Mouse (Mus musculus): Measurements from ENCODE around the gene Dync1li1. TPM values are rescaled to one million over a fixed set of nuclear protein-coding genes. Genes with fewer than 3 reads are reported as not detected.

Dync1li1 gene
- total and polyA plus RNA-seq, 3 experiments = 35.2 to 40.0 TPM; not detected in 1

GRCm38 (mm10) chr9:114751582-114751981 lies 63.0 kb downstream of the Dync1li1 start:
- TF ChIP-seq USF1 (IDR thresholded peaks at IDR 0.05; ENCODE audit: low read depth, low read length) (no peak), RCOR1 (IDR thresholded peaks at IDR 0.05; ENCODE audit: low read depth, low read length) (no peak), EP300 (IDR thresholded peaks at IDR 0.05; ENCODE audit: low read depth in 1 of 2, low read length in 2 of 2) (no peak), MXI1 (IDR thresholded peaks at IDR 0.05; ENCODE audit: low read depth, low read length) (no peak), NRF1 (IDR thresholded peaks at IDR 0.05; ENCODE audit: insufficient read depth, low read depth, low read length, poor library complexity, severe bottlenecking) (no peak), RAD21 (IDR thresholded peaks at IDR 0.05; ENCODE audit: low read depth, low read length) (peak; percentile 29), SIN3A (IDR thresholded peaks at IDR 0.05; ENCODE audit: low read length) (no peak), GABPA (IDR thresholded peaks at IDR 0.05; ENCODE audit: low read depth, low read length) (no peak), POLR2AphosphoS5 (IDR thresholded peaks at IDR 0.05; ENCODE audit: borderline replicate concordance, low read depth, low read length) (no peak), NELFE (IDR thresholded peaks at IDR 0.05; ENCODE audit: low read depth, low read length) (no peak), ZC3H11A (IDR thresholded peaks at IDR 0.05; ENCODE audit: low read depth, low read length) (peak; percentile 27; the same call in 1 of the 2 replicates), GATA1 (IDR thresholded peaks at IDR 0.05; ENCODE audit: low read depth, low read length) (no peak), ZKSCAN1 (IDR thresholded peaks at IDR 0.05; ENCODE audit: low read depth, low read length) (no peak), ZMIZ1 (IDR thresholded peaks at IDR 0.05; ENCODE audit: low read depth, low read length) (no peak), UBTF (IDR thresholded peaks at IDR 0.05; ENCODE audit: borderline replicate concordance, insufficient read depth, low read depth, low read length) (no peak), KAT2A (conservative IDR thresholded peaks at IDR 0.05; ENCODE audit: low read depth, low read length) (no peak), POLR2A (IDR thresholded peaks at IDR 0.05; ENCODE audit: control insufficient read depth in 1 of 2, insufficient read depth in 1 of 2, low read depth in 1 of 2, low read length in 2 of 2, poor library complexity in 1 of 2) (no peak), MAZ (IDR thresholded peaks at IDR 0.05; ENCODE audit: low read depth, low read length) (no peak), TCF12 (IDR thresholded peaks at IDR 0.05; ENCODE audit: low read depth, low read length) (no peak), USF2 (IDR thresholded peaks at IDR 0.05; ENCODE audit: borderline replicate concordance in 1 of 2, insufficient read depth in 1 of 2, low read depth in 1 of 2, low read length in 2 of 2) (no peak), ZNF384 (IDR thresholded peaks at IDR 0.05; ENCODE audit: low read depth, low read length) (no peak), MYB (IDR thresholded peaks at IDR 0.05; ENCODE audit: low read depth, low read length) (no peak), TAL1 (IDR thresholded peaks at IDR 0.05; ENCODE audit: low read length) (no peak), MAX (IDR thresholded peaks at IDR 0.05; ENCODE audit: low read length) (no peak), CTCF (IDR thresholded peaks at IDR 0.05 in 2 of 3, conservative IDR thresholded peaks at IDR 0.05 in 1 of 3; ENCODE audit: control insufficient read depth in 1 of 3, insufficient read depth in 1 of 3, low read depth in 2 of 3, low read length in 3 of 3, poor library complexity in 1 of 3, severe bottlenecking in 1 of 3) (peak in 2 of 3 experiments; percentile 41 to 56; a peak in 3 of 6 replicates), CHD2 (IDR thresholded peaks at IDR 0.05; ENCODE audit: low read length) (no peak), SMC3 (IDR thresholded peaks at IDR 0.05; ENCODE audit: low read depth, low read length) (peak; percentile 50), CHD1 (IDR thresholded peaks at IDR 0.05; ENCODE audit: low read depth, low read length) (no peak)
- H3K27ac ChIP-seq (ENCODE audit: control insufficient read depth, low read depth, low read length) = no peak overlapping the region
- H3K4me1 ChIP-seq (ENCODE audit: control insufficient read depth in 1 of 2, insufficient read depth in 2 of 2, low read length in 2 of 2) = no peaks in the 10 kb centered on the region; a peak in 1 of 4 replicates
- H3K79me2 ChIP-seq (ENCODE audit: control insufficient read depth, insufficient read depth, low read length, poor library complexity) = no peaks in the 10 kb centered on the region
- H3K9me3 ChIP-seq (replicated peaks; ENCODE audit: insufficient read depth, low read length) = no peaks in the 10 kb centered on the region
- DNase-seq (ENCODE audit: low read depth, low spot score) = no peak
- no peak overlapping the region for H3K9ac ChIP-seq (ENCODE audit: control insufficient read depth, low read depth, low read length, poor library complexity, severe bottlenecking)
- no peaks in the 10 kb centered on the region for H3K27me3 ChIP-seq (ENCODE audit: control insufficient read depth in 1 of 2, insufficient read depth in 2 of 2, low read length in 2 of 2)
- no peak overlapping the region for H3K4me3 ChIP-seq (ENCODE audit: control insufficient read depth in 1 of 2, insufficient read depth in 1 of 2, low read depth in 2 of 2, low read length in 2 of 2)
- H3K36me3 ChIP-seq (ENCODE audit: control insufficient read depth in 1 of 2, insufficient read depth in 2 of 2, low read length in 2 of 2) = peaks cover 0 to 2% of the 10 kb centered on the region in 2 experiments; a peak in 1 of 4 replicates

Data from MEL (cell line).